Mouse (Mus musculus): ENCODE measurements around the gene Ms4a6d.
"Not testable (repeated sequence)": the region's sequence is repeated elsewhere in the genome, so short reads cannot be mapped to it uniquely, and the experiment has no call there.

Ms4a6d gene

DNA sequence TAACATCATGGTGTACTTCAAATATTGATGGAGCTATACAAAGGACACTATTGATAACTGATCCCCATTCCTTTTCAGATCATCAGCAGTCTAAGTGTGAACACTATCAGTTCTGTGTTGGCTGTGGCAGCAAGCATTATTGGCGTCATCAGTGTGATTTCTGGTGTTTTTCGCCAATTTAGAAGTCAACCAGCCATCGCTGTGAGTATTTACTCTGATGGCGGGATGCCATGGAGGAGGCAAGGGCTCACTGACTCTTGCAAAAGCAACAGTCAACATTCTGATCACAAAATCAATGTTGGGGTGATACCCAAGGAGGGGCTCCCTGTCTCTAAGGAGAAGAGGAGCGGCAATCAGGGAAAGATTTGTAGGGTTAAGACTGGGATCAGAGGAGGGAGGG, 49.9 kb downstream of the Ms4a6d start:
- DNase-seq (ENCODE audit: low read depth), result no peak

DNA sequence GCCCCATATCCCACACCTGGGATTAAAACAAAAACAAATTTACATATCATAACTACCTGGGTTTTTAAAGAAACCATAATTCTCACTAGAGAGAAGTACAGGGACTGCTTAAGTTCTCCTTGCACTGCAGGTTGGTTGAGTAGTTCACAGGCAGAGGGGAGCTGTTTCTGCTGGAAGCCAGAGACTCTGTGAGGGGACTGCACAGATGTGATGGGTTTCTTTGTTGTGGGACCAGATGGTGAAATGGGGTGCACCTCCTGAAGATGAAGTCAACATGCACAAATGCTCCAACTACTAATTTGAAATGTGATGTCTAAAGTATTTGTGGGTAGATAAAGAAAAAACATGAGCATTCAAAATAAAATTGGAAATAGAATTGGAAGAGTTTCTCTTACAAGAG, 56.7 kb downstream of the Ms4a6d start:
- DNase-seq (ENCODE audit: low read depth), result no peak

DNA sequence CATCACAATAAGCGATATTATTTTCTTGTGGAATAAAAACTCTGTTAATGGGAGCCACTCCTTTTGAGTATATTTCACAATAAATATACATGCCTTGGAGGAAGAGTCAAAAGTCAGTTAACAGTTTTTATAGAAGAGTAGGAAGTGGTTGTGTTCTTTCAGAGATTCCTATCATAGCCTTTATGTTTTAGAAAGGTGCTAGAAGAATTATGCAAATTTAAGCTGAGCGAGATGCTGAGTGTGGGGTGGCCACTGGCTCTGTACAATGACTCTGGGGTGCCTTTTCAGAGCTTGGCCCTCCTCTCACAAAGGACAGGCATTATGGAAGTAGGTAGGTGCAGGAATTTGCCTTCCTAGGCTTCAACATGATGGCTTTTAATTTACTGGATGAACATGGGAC, 60.3 kb downstream of the Ms4a6d start:
- DNase-seq (ENCODE audit: low read depth), result not testable (repeated sequence)

DNA sequence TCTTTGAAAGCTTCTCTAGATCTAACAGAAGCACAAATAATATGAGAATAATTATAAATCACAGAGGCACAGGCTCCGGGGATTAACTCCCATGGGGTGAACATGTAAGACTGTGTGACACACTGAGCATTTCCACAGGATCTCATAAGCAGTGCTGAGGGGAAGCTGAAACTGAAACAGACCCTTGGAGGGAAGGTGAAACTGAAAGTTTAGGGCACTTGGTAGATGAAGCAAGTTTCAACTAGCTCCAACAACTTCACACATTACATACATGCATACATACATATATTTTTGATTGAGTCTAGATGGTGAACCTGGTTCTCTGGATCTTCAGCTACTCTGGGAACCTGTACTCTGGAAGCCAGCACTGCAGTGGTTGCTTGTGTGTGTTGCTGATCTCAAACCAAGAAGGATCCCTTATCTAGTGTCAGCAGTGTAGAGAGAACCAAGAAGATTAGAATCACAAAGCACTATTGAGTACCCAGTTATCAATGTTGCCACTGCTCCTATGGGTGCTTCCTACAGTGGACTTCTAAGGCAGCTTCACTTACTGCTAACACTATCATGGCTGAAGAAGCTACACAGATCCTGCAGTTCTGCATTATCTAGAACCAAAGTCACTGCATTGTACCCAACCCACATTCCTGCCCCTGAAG, 64.4 kb downstream of the Ms4a6d start:
- not testable (repeated sequence) for DNase-seq (ENCODE audit: low read depth)

DNA sequence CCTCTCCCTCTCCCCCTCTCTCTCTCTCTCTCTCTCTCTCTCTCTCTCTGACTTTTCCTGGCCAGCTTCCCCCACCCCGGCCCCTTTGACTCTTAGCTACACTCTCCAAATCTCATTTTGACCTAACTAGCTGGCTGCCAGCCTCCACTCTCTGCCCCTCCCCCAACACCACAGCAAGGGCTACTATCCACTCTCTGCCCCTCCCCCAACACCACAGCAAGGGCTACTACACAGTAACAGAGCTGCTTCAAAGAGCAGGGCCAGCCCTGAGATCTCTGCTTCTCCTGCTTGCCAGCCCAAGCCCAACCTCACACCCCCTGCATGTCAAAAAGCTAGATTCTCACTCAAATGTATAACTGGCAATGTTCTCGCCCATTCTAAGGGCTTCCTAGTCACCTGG, 67.3 kb downstream of the Ms4a6d start:
- no peak for DNase-seq (ENCODE audit: low read depth)
